Mouse (Mus musculus): ENCODE data around the gene Ppp1r13l. TPM values are rescaled to one million over a fixed set of nuclear protein-coding genes. Genes with fewer than 3 reads are reported as not detected.

The Ppp1r13l gene
- polyA plus RNA-seq (2017; shearing (Covaris generic)) = 1 to 10 TPM in 1 of 2 experiments, under 1 TPM in 1; 0.48 to 1.3 TPM

DNA sequence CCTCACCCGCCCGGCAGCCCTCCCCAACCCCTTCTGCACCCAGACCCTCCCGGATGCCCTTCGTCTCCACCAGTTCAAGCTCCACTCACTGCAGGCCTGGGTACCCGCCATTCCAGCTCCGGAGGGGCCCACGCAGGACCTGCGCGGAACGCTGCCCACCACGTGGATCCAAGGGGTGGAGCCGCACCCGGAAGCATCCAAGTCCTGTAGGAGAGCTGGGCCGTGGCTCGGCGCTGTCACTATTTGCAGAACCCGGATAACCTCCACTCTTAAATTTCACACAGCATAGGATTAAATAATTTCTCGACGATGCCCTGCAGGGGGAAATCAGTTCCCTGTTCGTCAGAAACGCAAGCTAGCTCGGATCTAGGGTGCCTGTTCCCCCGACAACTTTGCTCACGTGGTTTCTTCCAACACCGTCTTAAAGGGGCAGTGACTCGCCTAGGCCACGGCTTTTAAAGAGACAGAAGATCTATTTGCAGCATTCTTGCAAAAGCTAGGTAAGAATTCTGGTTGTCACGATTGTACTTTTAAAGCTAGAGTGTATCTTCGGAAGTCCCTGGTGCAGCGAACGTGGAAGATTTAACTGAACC lies at the start of gene Ppp1r13l, which contains the start of gene Cd3eap:
Gene Ppp1r13l (plus strand): TSS at position 451 of the 593 bp plus-strand sequence.
Gene Cd3eap (minus strand): TSS at position 185 of the 593 bp plus-strand sequence.

GRCm38 (mm10) chr7:19309884-19310641 lies 49.5 kb upstream of the Ppp1r13l start, which contains the start of gene Fosb:
Fosb (minus strand) TSS chr7:19310051.

GRCm38 (mm10) chr7:19344237-19344847 lies 15.2 kb upstream of the Ppp1r13l start, which contains the start of gene Ercc1:
Ercc1 (plus strand) TSS chr7:19344778.

DNA sequence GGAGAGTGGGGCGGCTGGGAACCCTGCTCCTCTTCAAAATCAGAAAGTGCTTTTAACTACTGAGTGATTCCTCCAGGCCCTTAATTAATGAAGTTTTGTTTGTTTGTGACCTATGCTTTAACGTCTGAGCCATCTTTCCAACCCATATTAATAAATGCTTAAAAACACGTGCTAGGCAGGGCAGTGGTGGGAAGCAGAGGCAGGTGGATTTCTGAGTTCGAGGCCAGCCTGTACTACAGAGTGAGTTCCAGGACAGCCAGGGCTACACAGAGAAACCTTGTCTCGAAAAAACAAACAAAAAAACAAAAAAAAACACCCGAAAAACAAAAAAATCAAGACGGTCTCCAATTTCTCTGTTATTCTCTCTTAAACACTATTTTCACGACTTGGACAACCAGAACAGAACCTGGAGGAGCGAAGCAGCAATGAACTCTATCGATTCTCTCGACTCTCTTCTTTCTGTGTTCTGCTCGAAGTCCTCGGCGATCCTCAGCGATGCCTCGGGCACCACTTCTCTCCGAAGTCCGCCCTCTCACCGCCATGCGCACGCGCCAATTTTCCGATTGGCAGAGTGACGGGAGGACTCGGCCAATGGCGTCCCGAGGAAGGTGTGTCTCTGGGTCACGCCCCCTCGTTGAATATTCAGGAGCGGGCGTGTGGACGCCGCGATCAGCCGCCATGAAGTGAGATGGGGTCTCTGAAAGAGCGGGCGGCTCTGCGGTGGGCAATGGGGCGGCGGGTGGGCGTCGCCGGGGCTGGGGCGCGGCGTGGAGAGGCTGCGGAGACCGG lies 22.0 kb downstream of the Ppp1r13l start, which contains the start of gene Ercc2:
Gene Ercc2 (plus strand): TSS at position 634 of the 789 bp plus-strand sequence.

DNA sequence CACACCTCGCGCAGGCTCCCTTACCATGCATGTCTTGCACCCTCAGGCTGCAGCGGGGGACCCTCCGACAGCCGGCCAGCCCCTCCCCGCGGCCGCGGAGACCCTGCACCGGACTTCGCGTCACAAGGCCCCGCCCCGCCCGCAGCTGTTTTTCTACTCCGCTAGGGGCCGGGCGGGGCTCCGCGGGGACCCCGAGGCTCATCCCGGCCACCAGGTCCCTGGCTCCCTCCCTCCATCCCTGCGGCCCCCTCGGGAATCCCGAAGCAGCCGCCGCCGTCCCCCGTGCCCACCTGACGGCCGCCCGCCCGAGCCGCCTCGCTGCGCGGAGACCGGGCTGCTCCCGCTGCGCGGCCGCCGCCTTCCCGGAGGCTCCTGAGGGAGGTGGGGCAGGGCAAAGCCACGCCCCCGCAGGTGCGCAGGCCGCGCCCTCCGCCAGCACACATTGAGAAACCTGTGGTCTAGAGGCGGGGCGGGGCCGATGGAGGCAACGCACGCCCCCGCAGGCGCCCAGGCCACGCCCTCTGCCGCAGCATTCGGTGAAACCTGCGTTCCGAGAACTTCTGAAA lies 44.3 kb downstream of the Ppp1r13l start, which contains the start of gene Klc3:
Gene Klc3 (minus strand): TSS at position 374 of the 566 bp plus-strand sequence.

DNA sequence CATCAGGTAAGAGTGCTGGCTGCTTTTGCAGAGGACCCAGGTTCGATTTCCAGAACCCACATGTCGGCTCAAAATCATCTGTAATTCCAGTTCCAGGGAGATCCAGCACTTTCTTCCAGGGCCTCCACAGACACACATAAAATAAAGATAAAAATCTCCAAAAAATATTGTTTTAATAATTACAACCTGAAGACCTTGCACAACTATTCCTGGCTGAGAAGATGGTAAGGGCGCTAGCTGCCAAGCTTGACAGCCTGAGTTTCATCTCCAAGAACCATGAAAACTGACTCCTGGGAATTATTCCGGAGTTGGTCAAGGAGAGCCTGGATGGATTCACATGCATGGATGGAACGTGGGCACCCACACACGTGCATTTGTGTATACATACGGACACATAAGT lies 44.9 kb downstream of the Ppp1r13l start, which contains the start of gene Ckm:
Gene Ckm (plus strand): TSS at position 301 of the 400 bp plus-strand sequence.

Other genes starting within 250 kb of the Ppp1r13l start
- gene Gm4969, start 241.4 kb upstream of the Ppp1r13l start, polyA plus RNA-seq (2017; shearing (Covaris generic)) = under 1 TPM in 1 of 2 experiments, not detected in 1; 0.11 TPM
- 10 to 100 TPM; 18.1 to 22.6 TPM for gene Fbxo46, start 239.9 kb upstream of the Ppp1r13l start, polyA plus RNA-seq (2017; shearing (Covaris generic))
- gene Qpctl, start 210.5 kb upstream of the Ppp1r13l start, polyA plus RNA-seq (2017; shearing (Covaris generic)) = 10 to 100 TPM in 1 of 2 experiments, 1 to 10 TPM in 1; 9.6 to 11.2 TPM
- 10 to 100 TPM; 35.0 to 39.0 TPM for gene Snrpd2, start 210.0 kb upstream of the Ppp1r13l start, polyA plus RNA-seq (2017; shearing (Covaris generic))
- gene Gipr, start 193.6 kb upstream of the Ppp1r13l start, polyA plus RNA-seq (2017; shearing (Covaris generic)) = under 1 TPM in 1 of 2 experiments, not detected in 1; 0.39 TPM
- 10 to 100 TPM; 19.8 to 24.3 TPM for gene Eml2, start 183.3 kb upstream of the Ppp1r13l start, polyA plus RNA-seq (2017; shearing (Covaris generic))
- gene Gpr4, start 147.2 kb upstream of the Ppp1r13l start, polyA plus RNA-seq (2017; shearing (Covaris generic)) = under 1 TPM in 1 of 2 experiments, not detected in 1; 0.27 TPM
- gene Opa3, start 131.4 kb upstream of the Ppp1r13l start, polyA plus RNA-seq (2017; shearing (Covaris generic)) = 10 to 100 TPM; 21.1 to 31.1 TPM
- gene Vasp, start 87.9 kb upstream of the Ppp1r13l start, polyA plus RNA-seq (2017; shearing (Covaris generic)) = 100 to 1,000 TPM; 264 to 271 TPM
- gene Ppm1n, start 79.7 kb upstream of the Ppp1r13l start, polyA plus RNA-seq (2017; shearing (Covaris generic)) = 1 to 10 TPM; 3.8 to 5.0 TPM
- gene Rtn2, start 77.1 kb upstream of the Ppp1r13l start, polyA plus RNA-seq (2017; shearing (Covaris generic)) = under 1 TPM; 0.49 to 0.80 TPM
- gene Fosb, start 49.7 kb upstream of the Ppp1r13l start, polyA plus RNA-seq (2017; shearing (Covaris generic)) = 1 to 10 TPM; 2.0 to 3.1 TPM
- gene Ercc1, start 15.0 kb upstream of the Ppp1r13l start, polyA plus RNA-seq (2017; shearing (Covaris generic)) = 10 to 100 TPM; 75.1 to 88.2 TPM
- gene Cd3eap, start 266 bp upstream of the Ppp1r13l start, polyA plus RNA-seq (2017; shearing (Covaris generic)) = 10 to 100 TPM in 1 of 2 experiments, 1 to 10 TPM in 1; 9.9 to 14.4 TPM
- 10 to 100 TPM in 1 of 2 experiments, 1 to 10 TPM in 1; 9.8 to 12.6 TPM for gene Ercc2, start 22.3 kb downstream of the Ppp1r13l start, polyA plus RNA-seq (2017; shearing (Covaris generic))
- gene Klc3, start 44.4 kb downstream of the Ppp1r13l start, polyA plus RNA-seq (2017; shearing (Covaris generic)) = 10 to 100 TPM; 12.0 to 18.6 TPM
- 1 to 10 TPM in 1 of 2 experiments, under 1 TPM in 1; 0.45 to 2.1 TPM for gene Ckm, start 45.0 kb downstream of the Ppp1r13l start, polyA plus RNA-seq (2017; shearing (Covaris generic))
- 1 to 10 TPM; 6.1 to 8.5 TPM for gene Mark4, start 99.1 kb downstream of the Ppp1r13l start, polyA plus RNA-seq (2017; shearing (Covaris generic))
- gene Exoc3l2, start 103.6 kb downstream of the Ppp1r13l start, polyA plus RNA-seq (2017; shearing (Covaris generic)) = under 1 TPM in 1 of 2 experiments, not detected in 1; 0.09 TPM
- 1 to 10 TPM; 9.1 to 9.8 TPM for gene Bloc1s3, start 148.6 kb downstream of the Ppp1r13l start, polyA plus RNA-seq (2017; shearing (Covaris generic))
- gene Trappc6a, start 148.6 kb downstream of the Ppp1r13l start, polyA plus RNA-seq (2017; shearing (Covaris generic)) = 100 to 1,000 TPM in 1 of 2 experiments, 10 to 100 TPM in 1; 79.0 to 101 TPM
- under 1 TPM in 1 of 2 experiments, not detected in 1; 0.60 TPM for gene Nkpd1, start 158.1 kb downstream of the Ppp1r13l start, polyA plus RNA-seq (2017; shearing (Covaris generic))
- gene Ppp1r37, start 203.3 kb downstream of the Ppp1r13l start, polyA plus RNA-seq (2017; shearing (Covaris generic)) = 10 to 100 TPM; 15.7 to 15.9 TPM
- 1 to 10 TPM in 1 of 2 experiments, under 1 TPM in 1; 0.94 to 1.7 TPM for gene Zfp296, start 217.5 kb downstream of the Ppp1r13l start, polyA plus RNA-seq (2017; shearing (Covaris generic))
- gene Gemin7, start 217.8 kb downstream of the Ppp1r13l start, polyA plus RNA-seq (2017; shearing (Covaris generic)) = 100 to 1,000 TPM; 111 to 136 TPM
- 10 to 100 TPM; 59.6 to 76.8 TPM for gene Clasrp, start 244.7 kb downstream of the Ppp1r13l start, polyA plus RNA-seq (2017; shearing (Covaris generic))